Mouse (Mus musculus): ENCODE measurements at regions not wholly inside any gene's neighbourhood (a gene's known extent, or its start where the extent isn't known, plus 50 kb on each side); places are given as distances from the start of the nearest gene placed in this dataset.

- no peak for DNase-seq (ENCODE audit: low spot score in 2 of 2)
Observed at GRCm38 (mm10) chr6:98613030-98613429, 270.5 kb upstream of the Gm765 start.

GRCm38 (mm10) chr6:98609133-98609532 is 266.6 kb upstream of the Gm765 start:
- DNase-seq (ENCODE audit: low spot score in 2 of 2): no peak

DNA sequence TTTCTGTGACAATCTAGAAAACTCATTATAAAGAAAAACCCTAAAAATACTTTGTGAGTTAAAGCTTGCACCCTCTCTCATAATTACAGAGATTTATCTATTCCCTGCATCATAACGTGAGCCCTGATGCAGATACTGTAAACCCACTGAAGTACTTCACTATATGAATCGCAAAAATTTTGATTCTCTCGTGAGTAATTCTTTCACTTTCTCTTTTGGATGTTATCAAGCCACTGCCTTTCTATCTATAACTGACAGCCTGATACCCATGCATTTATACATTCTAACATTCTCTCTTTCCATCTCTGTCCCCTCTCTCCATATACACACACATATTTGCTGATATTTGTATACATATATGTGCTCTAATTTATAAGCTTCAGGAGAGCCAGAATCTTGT is 264.1 kb upstream of the Gm765 start:
- no peak for DNase-seq (ENCODE audit: low spot score in 2 of 2)

GRCm38 (mm10) chr6:98597612-98598011 is 255.1 kb upstream of the Gm765 start:
- no peak for DNase-seq (ENCODE audit: low spot score in 2 of 2)

DNA sequence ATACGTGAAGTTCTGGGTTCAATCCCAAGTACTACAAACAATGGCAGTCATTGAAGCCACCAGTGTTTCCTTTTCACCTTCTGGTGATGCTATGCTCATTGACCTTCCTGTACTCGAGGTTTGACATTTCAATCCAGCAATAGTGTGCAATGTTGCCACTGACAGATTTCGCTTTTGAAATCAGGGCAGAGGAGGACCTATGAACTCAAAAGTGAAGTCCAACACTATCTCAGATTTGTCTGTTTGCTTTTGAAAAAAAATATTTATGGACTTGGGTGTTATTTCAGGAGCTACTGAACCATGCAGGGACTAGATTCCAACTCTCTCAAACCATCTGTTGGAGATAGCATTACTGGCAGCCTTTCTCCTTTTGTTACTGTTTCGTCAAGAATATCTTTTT is 248.4 kb upstream of the Gm765 start:
- no peak for DNase-seq (ENCODE audit: low spot score in 2 of 2)

GRCm38 (mm10) chr6:98588979-98589378 is 246.4 kb upstream of the Gm765 start:
- no peak for DNase-seq (ENCODE audit: low spot score in 2 of 2)

DNA sequence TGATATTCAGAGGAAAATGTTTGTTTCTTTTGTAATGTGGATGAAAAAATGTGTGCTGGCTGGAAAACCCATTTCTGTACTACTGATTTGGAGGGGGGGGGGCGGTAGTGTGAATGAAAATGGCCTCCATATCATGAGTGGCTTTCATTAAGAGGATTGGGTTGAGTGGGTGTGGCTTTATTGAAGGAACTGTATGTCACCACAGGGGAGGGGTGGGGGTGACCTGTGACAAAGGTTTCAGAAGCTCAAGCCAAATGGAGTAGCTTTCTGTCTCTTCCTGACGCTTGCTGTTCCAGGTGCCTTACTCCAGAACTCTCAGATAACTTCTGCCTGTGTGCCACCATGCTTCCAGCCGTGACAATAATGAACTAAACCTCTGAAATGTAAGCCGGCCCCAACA is 242.0 kb upstream of the Gm765 start:
- DNase-seq (ENCODE audit: low spot score in 2 of 2): no peak

DNA sequence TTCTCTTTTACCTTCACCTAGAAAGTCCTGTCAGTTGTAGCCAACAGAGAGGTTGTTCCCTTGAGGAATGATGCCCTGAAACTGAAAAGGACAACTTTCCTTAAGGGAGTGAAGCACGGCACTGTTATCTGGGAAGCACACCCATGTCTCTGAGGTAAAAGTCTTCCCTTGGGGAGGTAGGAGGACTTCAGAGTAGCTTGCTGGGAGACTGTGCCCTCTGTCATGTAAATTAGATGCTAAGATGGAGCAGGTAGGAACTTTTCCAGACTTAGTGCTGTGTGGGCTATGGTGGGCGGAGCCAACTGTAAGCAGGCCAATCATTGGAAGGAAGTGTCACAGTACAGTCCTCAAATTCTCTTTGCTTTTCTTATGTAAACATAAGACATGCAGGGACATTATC is 240.3 kb upstream of the Gm765 start:
- DNase-seq (ENCODE audit: low spot score in 2 of 2): no peak

DNA sequence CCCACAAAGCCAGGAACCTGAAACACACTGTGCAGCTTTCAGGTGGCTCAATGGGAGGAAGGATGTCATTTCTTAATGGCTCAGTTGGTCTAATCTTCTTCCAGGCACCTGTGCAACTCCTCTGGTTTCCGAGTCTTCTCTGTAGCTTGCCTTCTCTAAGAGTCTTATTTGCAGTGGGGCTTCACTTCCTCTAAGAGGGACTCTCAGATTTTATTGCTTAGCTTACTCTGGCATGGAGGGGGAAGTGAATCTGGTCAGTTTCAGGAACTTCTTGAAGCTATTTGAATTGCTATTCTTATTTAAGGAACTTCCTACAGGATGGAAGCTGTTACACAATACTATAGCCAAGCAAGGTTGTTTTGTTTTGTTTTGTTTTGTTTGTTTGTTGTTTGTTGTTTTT is 232.7 kb upstream of the Gm765 start:
- no peak for DNase-seq (ENCODE audit: low spot score in 2 of 2)

DNA sequence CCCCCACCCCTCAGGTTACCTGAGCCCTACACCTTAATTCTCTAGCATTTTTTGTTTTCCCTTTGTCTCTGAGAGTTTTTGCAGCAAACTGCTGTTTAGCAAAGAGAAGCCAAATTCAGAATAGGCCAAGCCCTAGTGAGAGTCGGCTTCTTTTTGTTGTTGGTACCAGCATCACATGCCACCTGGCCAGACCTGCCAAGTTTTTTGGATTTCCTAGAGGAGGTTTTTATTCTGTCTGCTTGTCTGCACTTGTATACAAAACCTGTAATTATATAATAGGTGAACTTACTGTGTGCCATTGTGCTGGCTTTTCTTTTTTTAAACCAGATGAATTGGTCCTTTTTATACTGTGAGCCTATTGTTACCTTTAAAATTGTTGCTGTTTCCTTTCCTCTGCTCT is 213.1 kb upstream of the Gm765 start:
- no peak for DNase-seq (ENCODE audit: low spot score in 2 of 2)

DNA sequence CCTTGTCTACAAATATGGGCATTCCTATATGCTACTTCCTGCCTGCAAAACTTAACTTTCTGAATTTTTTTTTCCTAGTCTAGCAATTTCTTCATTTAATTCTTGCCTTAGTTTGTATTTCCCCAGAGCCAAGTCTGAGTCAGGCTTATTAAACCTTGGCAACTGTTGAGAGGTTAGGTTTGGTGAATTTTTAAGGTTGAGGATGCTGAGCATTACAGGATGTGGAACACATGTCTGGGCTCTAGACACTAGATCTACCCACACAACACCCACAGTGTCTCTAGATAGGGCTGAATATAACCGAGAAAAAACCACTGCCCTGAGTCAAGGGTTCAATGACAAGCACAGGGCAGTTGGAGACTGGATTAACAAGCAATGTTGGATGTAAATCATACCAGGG is 211.4 kb upstream of the Gm765 start:
- no peak for DNase-seq (ENCODE audit: low spot score in 2 of 2)

GRCm38 (mm10) chr6:98551781-98552180 is 209.2 kb upstream of the Gm765 start:
- no peak for DNase-seq (ENCODE audit: low spot score in 2 of 2)

DNA sequence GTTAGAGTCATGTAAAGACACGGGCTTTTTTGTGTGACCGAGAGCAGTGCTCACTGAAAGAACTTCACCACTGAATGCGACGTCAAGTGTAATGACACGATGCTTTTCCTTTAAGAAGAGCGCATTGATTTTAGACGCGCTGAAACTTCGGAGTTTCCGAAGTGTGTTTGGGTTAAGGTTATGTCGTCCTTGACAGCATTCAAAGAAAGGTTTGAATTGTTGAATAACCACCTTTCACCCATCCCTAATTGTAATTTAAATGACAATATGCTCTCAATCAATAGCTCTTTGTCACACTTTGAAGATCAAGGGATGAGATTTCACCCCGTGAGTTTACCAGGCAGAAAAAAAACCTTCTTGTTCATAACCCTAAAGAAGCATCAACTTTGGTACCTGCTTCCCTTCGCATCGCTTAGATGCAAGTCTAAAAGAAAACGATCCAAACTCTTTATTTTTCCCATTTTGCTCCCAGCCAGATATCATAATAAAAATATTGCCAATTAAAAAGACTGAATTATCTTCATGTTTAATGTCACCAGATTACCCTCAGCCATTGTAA is 184.4 kb upstream of the Gm765 start:
- no peak for DNase-seq (ENCODE audit: low spot score in 2 of 2)

DNA sequence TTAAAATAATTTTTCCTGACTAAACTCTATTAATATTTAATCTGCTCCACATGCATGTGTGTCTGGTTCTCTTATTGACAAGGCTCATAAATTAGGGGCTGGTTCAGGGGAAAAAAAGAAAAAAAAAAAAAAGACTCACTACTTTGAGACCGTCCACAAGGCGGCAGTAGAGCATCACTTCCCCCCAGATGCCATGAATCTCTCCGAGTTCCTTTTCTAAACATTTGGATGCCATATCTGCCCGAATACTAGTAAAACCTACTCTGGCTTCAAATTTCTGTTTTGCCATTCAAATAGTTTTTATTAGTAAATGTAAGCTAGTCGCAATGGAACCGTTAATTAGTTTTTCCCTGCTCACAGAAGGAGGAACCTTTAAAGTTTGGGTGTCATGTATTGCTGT is 182.7 kb upstream of the Gm765 start:
- peak; percentile 9 to 65 for DNase-seq (ENCODE audit: low spot score in 2 of 2)

- DNase-seq (ENCODE audit: low spot score in 2 of 2): no peak
Observed at GRCm38 (mm10) chr6:98524659-98525058, 182.1 kb upstream of the Gm765 start.

DNA sequence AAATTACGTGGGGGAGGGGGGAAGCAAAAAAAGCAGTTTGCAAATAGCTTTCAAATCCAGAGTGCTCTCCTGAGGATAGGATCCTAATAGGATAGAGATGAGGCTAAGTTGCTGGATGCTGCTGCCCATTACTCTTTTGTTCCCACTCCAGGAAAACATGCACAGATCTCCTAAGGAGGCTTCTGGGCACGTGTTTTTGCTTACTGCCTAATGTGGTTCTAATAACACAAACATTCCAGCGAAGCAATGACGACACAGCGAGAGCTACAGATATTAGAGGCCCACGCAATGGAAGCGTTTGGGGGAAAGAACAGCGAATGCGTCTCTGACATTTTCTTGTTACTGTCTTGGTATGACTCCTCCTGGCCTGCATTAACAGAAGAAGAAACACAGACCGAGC is 179.0 kb upstream of the Gm765 start:
- DNase-seq (ENCODE audit: low spot score in 2 of 2): no peak

DNA sequence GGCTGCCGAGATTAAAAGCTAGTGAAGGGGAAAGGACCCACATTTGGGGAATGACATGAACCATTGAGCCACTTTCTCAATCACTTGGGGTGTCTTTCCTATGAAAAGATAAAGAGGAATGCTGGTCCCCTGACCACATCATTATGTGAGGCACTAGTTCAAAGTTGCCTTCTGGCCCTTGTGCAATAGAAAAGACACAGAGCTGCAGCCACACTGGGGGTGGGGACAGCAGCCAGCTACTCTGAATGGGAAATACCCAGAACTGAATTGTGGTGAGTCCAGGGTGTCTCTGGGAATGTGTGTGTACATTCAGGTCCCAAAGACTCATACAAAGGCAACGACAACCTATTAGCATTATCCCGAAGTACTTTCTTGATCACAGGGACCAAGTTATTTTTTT is 172.3 kb upstream of the Gm765 start:
- no peak for DNase-seq (ENCODE audit: low spot score in 2 of 2)

DNA sequence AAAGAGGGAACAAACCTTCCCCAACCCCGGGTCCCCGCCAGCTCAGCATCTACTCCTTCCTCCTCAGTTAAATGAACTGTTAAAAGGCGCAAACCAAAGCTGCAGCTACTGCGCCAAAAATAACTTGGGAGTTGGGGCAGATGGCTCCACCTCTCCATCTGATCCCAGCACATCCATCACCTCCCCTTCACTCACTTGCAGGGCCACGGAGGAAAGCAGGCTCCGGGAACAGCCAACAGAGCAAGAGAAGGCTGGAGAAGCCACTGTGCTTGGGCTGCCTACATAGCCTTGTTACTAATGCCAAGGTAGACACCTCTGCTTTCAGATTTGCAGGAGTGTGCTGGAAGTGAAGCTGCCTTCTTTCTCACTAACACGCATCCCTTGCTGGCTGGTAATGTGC is 171.8 kb upstream of the Gm765 start:
- DNase-seq (ENCODE audit: low spot score in 2 of 2): no peak

DNA sequence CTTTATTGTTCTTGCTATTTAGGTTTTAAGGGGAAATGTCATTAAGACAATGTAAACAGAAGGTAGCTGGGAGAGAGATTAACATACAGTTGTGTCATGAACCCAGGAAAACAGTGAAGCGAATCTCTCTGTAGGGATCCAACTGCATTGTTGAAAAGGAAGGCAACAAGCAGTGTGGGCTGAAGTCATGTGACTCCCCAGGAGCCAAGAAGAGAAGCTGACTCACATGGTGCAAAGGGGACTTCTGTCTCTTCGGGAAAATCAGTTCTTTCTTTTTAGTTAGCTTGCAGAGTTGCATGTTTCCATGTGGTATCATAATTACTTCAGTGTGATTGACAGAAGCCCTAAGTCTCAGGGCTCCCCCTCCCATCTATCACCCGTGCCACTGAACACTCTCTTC is 170.7 kb upstream of the Gm765 start:
- DNase-seq (ENCODE audit: low spot score in 2 of 2): no peak

DNA sequence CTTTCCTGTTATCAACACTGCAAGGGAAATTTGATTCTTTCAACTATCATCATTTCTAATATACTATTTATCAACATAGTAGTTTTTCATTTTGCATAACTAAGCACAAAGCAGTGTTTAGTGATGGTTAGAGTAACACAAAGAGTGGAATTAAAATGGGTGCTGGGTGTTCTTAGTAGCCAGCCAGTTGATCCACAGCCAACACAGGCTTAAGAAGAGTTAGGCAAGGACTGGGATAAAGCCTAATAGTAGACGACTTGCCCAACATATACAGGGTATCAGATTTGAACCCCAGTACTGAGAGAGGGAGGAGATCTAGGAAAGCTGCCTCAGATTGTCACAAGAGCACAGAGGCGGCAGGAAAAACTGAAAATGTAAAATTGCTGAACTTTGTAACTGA is 160.2 kb upstream of the Gm765 start:
- DNase-seq (ENCODE audit: low spot score in 2 of 2): no peak

- DNase-seq (ENCODE audit: low spot score in 2 of 2): no peak
Observed at GRCm38 (mm10) chr6:98499721-98500120, 157.2 kb upstream of the Gm765 start.

GRCm38 (mm10) chr6:98486626-98487025 is 144.1 kb upstream of the Gm765 start:
- DNase-seq (ENCODE audit: low spot score in 2 of 2): no peak

GRCm38 (mm10) chr6:98483319-98484123 is 141.0 kb upstream of the Gm765 start:
- no peak for DNase-seq (ENCODE audit: low spot score in 2 of 2)

GRCm38 (mm10) chr6:98482319-98482718 is 139.8 kb upstream of the Gm765 start:
- no peak for DNase-seq (ENCODE audit: low spot score in 2 of 2)

Measured in spleen, postnatal 10 days (tissue).